Mouse (Mus musculus): ENCODE measurements around the gene Rtkn. TPM values are rescaled to one million over a fixed set of nuclear protein-coding genes. Genes with fewer than 3 reads are reported as not detected.

The Rtkn gene
- polyA plus RNA-seq, 1 experiment from 2014 or later: 18.0 TPM

DNA sequence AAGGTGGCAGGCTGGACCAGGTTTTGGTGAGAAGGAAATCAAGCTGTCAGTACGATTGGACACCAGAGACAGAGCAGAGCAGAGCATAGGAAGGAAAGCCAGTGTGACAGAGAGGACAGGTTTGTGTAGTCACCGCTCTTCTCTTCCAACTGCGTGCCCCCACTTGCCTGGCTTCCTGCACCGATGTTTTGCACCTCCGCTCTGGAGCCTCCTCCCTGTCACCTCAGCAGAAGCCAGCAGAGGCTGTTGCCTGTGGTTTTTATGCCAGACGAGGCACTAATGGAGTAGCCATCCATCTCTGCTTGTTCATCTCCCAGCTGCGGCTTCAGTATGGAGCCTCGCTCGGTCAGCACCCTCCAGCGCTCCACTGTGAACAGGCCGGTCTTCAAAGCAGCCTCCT is 7.6 kb downstream of the Rtkn start:
- 47% methylated on average over 11 of the region's 11 CpGs for WGBS
- no peaks in the 10 kb centered on the region for H3K27me3 ChIP-seq (ENCODE audit: control insufficient read depth, insufficient read depth, low read length)
- no peak overlapping the region for H3K4me2 ChIP-seq (replicated peaks; ENCODE audit: low read depth, low read length)
- ATAC-seq (ENCODE audit: low FRiP score, low TSS enrichment): no peak
- H3K27ac ChIP-seq (ENCODE audit: low read depth, low read length): no peak overlapping the region
- H3K4me1 ChIP-seq (ENCODE audit: control insufficient read depth, insufficient read depth, low read length): peaks cover 25% of the 10 kb centered on the region
- H3K9me3 ChIP-seq (ENCODE audit: control insufficient read depth, low read length): no peaks in the 10 kb centered on the region
- no peak overlapping the region for H3K4me3 ChIP-seq (ENCODE audit: low read length)
- H3K36me3 ChIP-seq (ENCODE audit: control insufficient read depth, insufficient read depth, low read length): peaks cover 11% of the 10 kb centered on the region
- H3K9ac ChIP-seq (ENCODE audit: low read depth, low read length): 0 out of 2 replicates have a peak overlapping the region, but pooled peaks have one; percentile 7

DNA sequence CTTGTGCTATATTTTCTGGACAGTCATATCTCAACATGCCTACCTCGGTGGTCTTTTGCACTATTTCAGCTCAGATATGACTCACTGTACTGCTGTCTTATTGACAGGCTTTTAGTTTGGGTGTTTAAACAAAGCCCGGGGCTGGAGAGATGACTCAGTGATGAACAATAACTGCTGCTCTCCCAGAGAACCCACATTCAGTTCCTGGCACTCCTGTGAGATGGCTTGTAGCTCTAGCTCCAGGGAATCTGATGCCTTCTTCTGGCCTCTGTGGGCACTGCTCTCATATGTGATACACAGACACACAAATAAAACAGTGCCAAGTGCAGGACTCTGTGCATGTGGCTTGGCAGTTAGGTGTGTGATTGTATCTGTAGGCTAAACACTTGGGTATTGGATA is 9.9 kb downstream of the Rtkn start:
- Histone ChIP-seq H3K9me3 (ENCODE audit: control insufficient read depth, low read length) (no peaks in the 10 kb centered on the region), H3K36me3 (ENCODE audit: control insufficient read depth, insufficient read depth, low read length) (peaks cover 28% of the 10 kb centered on the region), H3K9ac (ENCODE audit: low read depth, low read length) (no peak overlapping the region), H3K27me3 (ENCODE audit: control insufficient read depth, insufficient read depth, low read length) (no peaks in the 10 kb centered on the region), H3K4me2 (replicated peaks; ENCODE audit: low read depth, low read length) (no peak overlapping the region), H3K4me1 (ENCODE audit: control insufficient read depth, insufficient read depth, low read length) (peaks cover 13% of the 10 kb centered on the region; the same call in 1 of the 2 replicates), H3K4me3 (ENCODE audit: low read length) (no peak overlapping the region), H3K27ac (ENCODE audit: low read depth, low read length) (no peak overlapping the region)
- ATAC-seq (ENCODE audit: low FRiP score, low TSS enrichment): no peak
- WGBS: 81% methylated on average over 2 of the region's 2 CpGs

DNA sequence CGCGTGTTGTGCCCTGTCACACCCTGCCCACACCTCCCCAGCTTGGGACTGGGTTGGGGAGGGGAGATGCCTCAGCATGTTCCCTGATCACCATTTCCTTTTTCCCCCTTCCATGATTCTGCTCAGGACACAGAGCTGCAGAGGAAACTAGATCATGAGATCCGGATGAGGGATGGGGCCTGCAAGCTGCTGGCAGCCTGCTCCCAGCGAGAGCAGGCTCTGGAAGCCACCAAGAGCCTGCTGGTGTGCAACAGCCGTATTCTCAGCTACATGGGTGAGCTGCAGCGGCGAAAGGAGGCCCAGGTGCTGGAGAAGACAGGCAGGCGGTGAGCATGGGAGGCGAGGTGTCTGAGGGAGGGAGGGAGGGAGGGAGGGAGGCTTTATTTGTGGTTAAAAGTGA is 10.5 kb downstream of the Rtkn start:
- Histone ChIP-seq H3K9me3 (ENCODE audit: control insufficient read depth, low read length) (no peaks in the 10 kb centered on the region), H3K27ac (ENCODE audit: low read depth, low read length) (0 out of 2 replicates have a peak overlapping the region, but pooled peaks have one; percentile 24), H3K27me3 (ENCODE audit: control insufficient read depth, insufficient read depth, low read length) (no peaks in the 10 kb centered on the region), H3K4me2 (replicated peaks; ENCODE audit: low read depth, low read length) (no peak overlapping the region), H3K4me3 (ENCODE audit: low read length) (no peak overlapping the region), H3K36me3 (ENCODE audit: control insufficient read depth, insufficient read depth, low read length) (peaks cover 34% of the 10 kb centered on the region), H3K4me1 (ENCODE audit: control insufficient read depth, insufficient read depth, low read length) (peaks cover 13% of the 10 kb centered on the region; the same call in 1 of the 2 replicates), H3K9ac (ENCODE audit: low read depth, low read length) (no peak overlapping the region)
- WGBS: 66% methylated on average over 9 of the region's 9 CpGs
- ATAC-seq (ENCODE audit: low FRiP score, low TSS enrichment): no peak

DNA sequence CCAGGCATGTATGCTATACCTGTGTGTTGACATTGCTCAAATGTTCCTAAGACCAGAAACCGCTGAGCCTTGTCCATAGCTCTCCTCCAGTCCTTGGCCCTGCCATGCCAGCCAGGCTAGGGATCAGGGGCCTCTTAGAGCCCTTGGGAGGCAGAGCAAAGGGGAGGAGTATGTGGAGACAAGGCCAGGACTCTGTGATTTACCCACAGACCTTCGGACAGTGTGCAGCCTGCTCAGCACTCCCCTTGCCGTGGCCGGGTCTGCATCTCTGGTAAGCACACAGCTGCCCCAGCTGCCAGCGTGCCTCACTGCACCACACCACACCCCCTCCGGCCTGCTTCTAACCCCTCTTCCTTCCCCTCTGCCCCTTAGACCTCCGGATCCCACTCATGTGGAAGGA is 12.0 kb downstream of the Rtkn start:
- no peaks in the 10 kb centered on the region for H3K9me3 ChIP-seq (ENCODE audit: control insufficient read depth, low read length)
- H3K36me3 ChIP-seq (ENCODE audit: control insufficient read depth, insufficient read depth, low read length): peaks cover 39% of the 10 kb centered on the region
- H3K4me2 ChIP-seq (replicated peaks; ENCODE audit: low read depth, low read length): no peak overlapping the region
- 37% methylated on average over 7 of the region's 7 CpGs for WGBS
- no peak overlapping the region for H3K4me3 ChIP-seq (ENCODE audit: low read length)
- H3K27ac ChIP-seq (ENCODE audit: low read depth, low read length): no peak overlapping the region
- peaks cover 6% of the 10 kb centered on the region; the same call in 1 of the 2 replicates for H3K4me1 ChIP-seq (ENCODE audit: control insufficient read depth, insufficient read depth, low read length)
- no peak overlapping the region for H3K9ac ChIP-seq (ENCODE audit: low read depth, low read length)
- no peaks in the 10 kb centered on the region for H3K27me3 ChIP-seq (ENCODE audit: control insufficient read depth, insufficient read depth, low read length)
- peak; percentile 18; the same call in 1 of the 2 replicates for ATAC-seq (ENCODE audit: low FRiP score, low TSS enrichment)

DNA sequence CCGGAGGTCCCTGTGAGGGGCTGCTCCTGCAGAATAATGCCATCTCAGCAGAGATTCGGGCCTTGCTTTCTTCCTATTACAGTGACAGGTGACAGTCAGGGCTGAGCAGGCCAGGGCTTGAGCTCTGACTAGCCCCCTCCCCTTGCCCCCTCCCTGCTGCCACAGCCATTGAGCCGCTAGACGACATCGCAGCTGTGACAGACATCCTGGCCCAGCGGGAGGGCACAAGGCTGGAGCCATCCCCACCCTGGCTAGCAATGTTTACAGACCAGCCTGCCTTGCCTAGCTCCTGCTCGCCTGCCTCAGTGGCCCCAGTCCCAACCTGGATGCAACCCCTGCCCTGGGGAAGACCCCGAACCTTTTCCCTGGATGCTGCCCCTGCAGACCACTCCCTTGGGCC is 16.5 kb downstream of the Rtkn start:
- no peaks in the 10 kb centered on the region for H3K9me3 ChIP-seq (ENCODE audit: control insufficient read depth, low read length)
- H3K27ac ChIP-seq (ENCODE audit: low read depth, low read length): no peak overlapping the region
- peaks cover 8% of the 10 kb centered on the region; the same call in 1 of the 2 replicates for H3K4me1 ChIP-seq (ENCODE audit: control insufficient read depth, insufficient read depth, low read length)
- H3K27me3 ChIP-seq (ENCODE audit: control insufficient read depth, insufficient read depth, low read length): no peaks in the 10 kb centered on the region
- no peak for ATAC-seq (ENCODE audit: low FRiP score, low TSS enrichment)
- peaks cover 44% of the 10 kb centered on the region for H3K36me3 ChIP-seq (ENCODE audit: control insufficient read depth, insufficient read depth, low read length)
- 40% methylated on average over 8 of the region's 8 CpGs for WGBS
- no peak overlapping the region for H3K9ac ChIP-seq (ENCODE audit: low read depth, low read length)
- no peak overlapping the region for H3K4me3 ChIP-seq (ENCODE audit: low read length)
- H3K4me2 ChIP-seq (replicated peaks; ENCODE audit: low read depth, low read length): no peak overlapping the region

DNA sequence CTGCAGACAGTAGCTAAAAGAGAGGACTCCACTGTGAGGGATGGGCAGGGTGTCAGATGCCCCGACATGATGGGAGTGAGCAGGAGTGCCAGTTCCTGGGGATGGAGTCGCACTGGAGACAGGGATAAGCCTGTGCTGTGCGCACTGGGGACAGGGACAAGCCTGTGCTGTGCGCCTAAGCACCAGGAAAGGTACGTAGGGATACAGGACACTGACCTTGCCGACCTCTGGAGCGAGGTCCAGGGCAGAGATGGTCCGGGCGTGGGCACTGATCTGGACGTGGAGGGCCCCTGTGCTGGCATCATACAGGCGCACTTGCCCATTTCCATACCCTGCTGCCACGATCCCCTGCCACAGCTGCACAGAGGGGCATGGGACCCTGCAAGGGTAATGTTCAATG is 17.8 kb downstream of the Rtkn start:
- Histone ChIP-seq H3K36me3 (ENCODE audit: control insufficient read depth, insufficient read depth, low read length) (peaks cover 34% of the 10 kb centered on the region), H3K4me3 (ENCODE audit: low read length) (no peak overlapping the region), H3K27ac (ENCODE audit: low read depth, low read length) (no peak overlapping the region), H3K9ac (ENCODE audit: low read depth, low read length) (no peak overlapping the region), H3K4me1 (ENCODE audit: control insufficient read depth, insufficient read depth, low read length) (peaks cover 5% of the 10 kb centered on the region; the same call in 1 of the 2 replicates), H3K27me3 (ENCODE audit: control insufficient read depth, insufficient read depth, low read length) (no peaks in the 10 kb centered on the region), H3K9me3 (ENCODE audit: control insufficient read depth, low read length) (no peaks in the 10 kb centered on the region), H3K4me2 (replicated peaks; ENCODE audit: low read depth, low read length) (no peak overlapping the region)
- WGBS: 90% methylated on average over 12 of the region's 12 CpGs
- no peak for ATAC-seq (ENCODE audit: low FRiP score, low TSS enrichment)

DNA sequence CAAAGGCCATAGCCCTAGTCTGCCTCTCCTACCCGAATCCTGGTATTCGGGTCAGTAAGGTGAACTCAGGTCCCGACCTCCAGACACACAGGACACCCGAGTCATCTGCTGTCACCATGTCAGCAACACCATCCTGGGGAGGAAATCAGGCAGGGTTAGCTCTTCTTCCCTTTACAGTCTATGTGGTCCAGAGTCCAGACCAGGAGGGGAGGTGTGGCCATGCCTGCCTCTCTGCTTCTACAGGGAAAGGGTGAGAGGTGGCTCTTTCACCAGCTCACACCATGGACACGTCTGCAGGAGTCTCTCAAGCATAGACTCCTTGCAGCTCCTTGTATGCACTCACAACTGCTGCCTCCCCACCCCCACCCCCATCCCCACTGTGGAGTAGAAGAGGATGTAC is 18.2 kb downstream of the Rtkn start:
- no peak for ATAC-seq (ENCODE audit: low FRiP score, low TSS enrichment)
- Histone ChIP-seq H3K4me1 (ENCODE audit: control insufficient read depth, insufficient read depth, low read length) (peaks cover 5% of the 10 kb centered on the region; the same call in 1 of the 2 replicates), H3K4me2 (replicated peaks; ENCODE audit: low read depth, low read length) (no peak overlapping the region), H3K27ac (ENCODE audit: low read depth, low read length) (no peak overlapping the region), H3K9me3 (ENCODE audit: control insufficient read depth, low read length) (no peaks in the 10 kb centered on the region), H3K4me3 (ENCODE audit: low read length) (no peak overlapping the region), H3K27me3 (ENCODE audit: control insufficient read depth, insufficient read depth, low read length) (no peaks in the 10 kb centered on the region), H3K36me3 (ENCODE audit: control insufficient read depth, insufficient read depth, low read length) (peaks cover 31% of the 10 kb centered on the region; the same call in 1 of the 2 replicates), H3K9ac (ENCODE audit: low read depth, low read length) (no peak overlapping the region)
- WGBS: 68% methylated on average over 5 of the region's 5 CpGs

DNA sequence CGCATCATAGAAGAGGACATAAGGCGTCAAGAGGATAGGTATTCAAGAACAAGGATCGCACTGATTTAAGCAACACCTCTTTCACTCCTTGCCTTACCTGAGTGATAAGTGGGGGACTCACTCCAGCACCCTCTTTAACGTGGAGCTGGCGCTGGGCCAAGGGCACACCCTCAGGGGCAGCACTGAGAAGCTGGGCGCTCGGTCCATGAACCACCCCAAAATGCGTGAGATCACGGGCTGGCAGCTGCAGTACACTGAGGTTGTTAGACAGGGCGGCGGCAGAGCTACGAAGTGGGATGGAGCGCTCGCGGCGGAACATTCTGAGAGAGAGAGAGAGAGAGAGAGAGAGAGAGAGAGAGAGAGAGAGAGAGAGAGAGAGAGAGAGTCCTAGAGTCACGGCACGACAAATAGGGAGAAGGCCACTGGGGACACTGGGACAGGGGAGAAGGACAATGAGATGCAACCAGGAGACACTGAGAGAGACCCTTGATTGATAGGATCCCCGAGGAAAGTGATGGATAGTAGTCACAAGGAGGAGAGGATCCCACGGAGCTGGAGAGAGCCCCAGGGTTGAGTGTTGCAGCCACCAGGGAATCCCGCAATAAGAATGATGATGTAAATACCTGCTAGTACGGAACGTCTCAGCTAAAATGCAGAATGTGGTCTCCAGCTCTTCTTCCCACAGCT is 20.4 kb downstream of the Rtkn start:
- no peaks in the 10 kb centered on the region for H3K9me3 ChIP-seq (ENCODE audit: control insufficient read depth, low read length)
- H3K27ac ChIP-seq (ENCODE audit: low read depth, low read length): no peak overlapping the region
- peaks cover 14% of the 10 kb centered on the region; the same call in 1 of the 2 replicates for H3K36me3 ChIP-seq (ENCODE audit: control insufficient read depth, insufficient read depth, low read length)

DNA sequence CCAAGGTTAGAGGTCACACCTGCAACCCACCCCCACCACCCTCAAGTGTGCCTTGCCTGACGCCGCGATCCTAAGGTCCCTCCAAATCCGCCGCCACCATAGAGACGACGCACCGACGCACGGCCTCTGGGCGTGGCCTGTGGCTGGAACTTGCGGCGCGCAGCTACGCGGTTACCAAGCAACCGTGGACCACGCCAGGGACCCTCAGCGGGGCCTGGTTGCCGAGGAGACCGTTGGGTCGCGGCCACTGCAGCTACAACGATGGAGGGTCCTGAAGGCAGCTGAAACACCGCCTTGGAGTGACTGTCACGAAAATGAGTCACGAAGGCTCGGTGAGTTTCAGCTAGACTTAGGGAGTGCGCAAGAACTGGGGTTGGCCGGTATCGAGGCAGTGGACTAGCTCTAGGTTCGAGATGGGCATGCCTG is 21.0 kb downstream of the Rtkn start, which contains the start of the genes Wdr54 and 1700003E16Rik:
Wdr54 (minus strand) TSS at position 139 of the 426 bp plus-strand sequence.
1700003E16Rik (plus strand) TSS at position 146 of the 426 bp plus-strand sequence.
- peak within 1 kb of the TSS; percentile 40; the same call in 1 of the 2 replicates for H3K9ac ChIP-seq (ENCODE audit: low read depth, low read length)
- peak; percentile 92 for ATAC-seq (ENCODE audit: low FRiP score, low TSS enrichment)
- H3K36me3 ChIP-seq (ENCODE audit: control insufficient read depth, insufficient read depth, low read length): peaks cover 13% of the 10 kb centered on the region; the same call in 1 of the 2 replicates
- WGBS: 1% methylated on average over 32 of the region's 32 CpGs
- peaks cover 9% of the 10 kb centered on the region for H3K27me3 ChIP-seq (ENCODE audit: control insufficient read depth, insufficient read depth, low read length)
- H3K4me1 ChIP-seq (ENCODE audit: control insufficient read depth, insufficient read depth, low read length): peaks cover 5% of the 10 kb centered on the region; the same call in 1 of the 2 replicates
- H3K4me2 ChIP-seq (replicated peaks; ENCODE audit: low read depth, low read length): peak within 1 kb of the TSS; percentile 67
- no peaks in the 10 kb centered on the region for H3K9me3 ChIP-seq (ENCODE audit: control insufficient read depth, low read length)
- no peak within 1 kb of the TSS for H3K27ac ChIP-seq (ENCODE audit: low read depth, low read length)
- H3K4me3 ChIP-seq (ENCODE audit: low read length): peak within 1 kb of the TSS; percentile 56

More for the DNA sequence above, 20.4 kb downstream of the Rtkn start:
- peak overlapping the region; percentile 67 for H3K4me2 ChIP-seq (replicated peaks; ENCODE audit: low read depth, low read length)
- H3K4me3 ChIP-seq (ENCODE audit: low read length): peak overlapping the region; percentile 56
- 8% methylated on average over 23 of the region's 23 CpGs for WGBS
- peaks cover 5% of the 10 kb centered on the region; the same call in 1 of the 2 replicates for H3K4me1 ChIP-seq (ENCODE audit: control insufficient read depth, insufficient read depth, low read length)
- ATAC-seq (ENCODE audit: low FRiP score, low TSS enrichment): peak; percentile 28
- H3K9ac ChIP-seq (ENCODE audit: low read depth, low read length): peak overlapping the region; percentile 40; the same call in 1 of the 2 replicates
- H3K27me3 ChIP-seq (ENCODE audit: control insufficient read depth, insufficient read depth, low read length): peaks cover 3% of the 10 kb centered on the region
